Mouse (Mus musculus) ovary, postnatal 10 days (tissue): Measurements from ENCODE around the gene Pdzrn3.

Experiments used
- DNase-seq: peaks from one replicate; pipeline ENCODE4 v3.0.0; 2022; ENCODE audit warnings: low spot score

Pdzrn3 gene

DNA sequence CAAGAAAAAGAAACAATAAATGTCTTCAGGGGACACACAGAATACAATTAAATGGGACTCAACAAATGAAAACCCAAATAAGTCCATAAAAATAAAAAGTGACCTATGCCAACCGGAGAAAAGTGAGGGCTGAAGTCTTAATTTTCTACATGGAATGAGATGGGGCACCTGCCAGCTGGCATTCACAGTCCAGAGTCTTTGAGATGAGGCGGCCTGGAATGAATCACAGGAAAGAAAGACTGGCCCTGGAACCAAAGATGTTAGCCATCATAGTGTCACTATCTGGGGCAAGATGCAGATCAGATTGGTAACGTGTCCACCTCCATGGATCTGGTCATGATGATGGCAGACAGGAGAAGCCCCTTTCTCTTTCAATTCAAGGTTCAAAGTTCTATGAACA, 50.5 kb downstream of the Pdzrn3 start:
- DNase-seq, result no peak

DNA sequence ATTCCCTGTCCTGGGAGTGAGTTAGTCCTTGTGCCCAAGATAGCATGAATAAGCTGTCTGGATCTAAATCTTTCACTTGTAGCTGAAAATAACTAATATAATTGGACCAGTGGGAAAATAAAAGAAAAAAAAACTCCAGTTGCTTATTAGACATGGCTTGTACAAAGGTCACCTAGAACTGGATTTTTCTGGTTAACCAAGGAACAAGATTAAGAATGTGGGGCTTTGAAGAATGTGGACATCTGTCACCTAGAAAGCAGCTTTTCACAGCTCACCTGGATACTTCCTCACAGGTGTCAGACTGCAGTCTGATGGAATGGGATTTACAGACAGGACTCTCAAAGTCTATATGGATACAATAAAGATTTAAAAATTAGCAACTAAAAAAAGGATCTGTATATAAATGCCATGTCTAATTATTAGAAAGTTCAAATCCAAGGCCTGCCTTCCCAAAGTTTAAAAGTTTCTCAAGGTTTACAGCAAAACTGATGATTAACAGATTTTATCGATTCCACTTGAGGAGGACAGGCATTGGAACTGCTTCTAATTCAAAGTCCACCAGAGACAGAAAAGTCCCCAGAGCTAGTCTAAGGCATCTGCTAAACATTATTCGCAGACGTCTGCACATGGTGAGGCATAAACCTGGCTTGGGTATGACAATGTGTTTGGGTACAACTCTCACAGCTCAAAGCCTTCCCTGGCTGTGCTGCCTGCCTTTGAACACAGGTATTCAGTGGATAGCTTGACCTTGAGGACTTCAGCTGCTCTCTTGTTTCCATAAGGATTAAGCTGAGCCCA, 51.7 kb downstream of the Pdzrn3 start:
- DNase-seq, result no peak

DNA sequence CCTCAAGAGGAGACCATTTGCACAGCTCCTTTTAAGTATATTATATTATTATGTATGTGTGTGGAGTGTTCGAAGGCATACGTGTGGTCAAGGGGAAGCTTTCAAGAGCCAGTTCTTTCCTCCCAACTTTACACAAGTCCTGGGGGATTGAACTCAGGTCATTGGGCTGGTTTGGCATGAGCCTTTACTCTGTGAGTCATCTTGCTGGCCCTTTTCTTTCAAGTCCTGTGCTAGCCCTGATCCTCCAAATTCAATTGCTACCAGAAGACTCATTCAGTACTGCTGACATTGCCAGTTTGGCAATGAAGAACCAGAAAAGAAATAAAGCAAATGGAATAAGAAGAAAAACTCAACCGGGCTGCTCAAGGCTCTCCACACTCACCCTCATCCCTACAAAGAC, 55.1 kb downstream of the Pdzrn3 start:
- no peak for DNase-seq

DNA sequence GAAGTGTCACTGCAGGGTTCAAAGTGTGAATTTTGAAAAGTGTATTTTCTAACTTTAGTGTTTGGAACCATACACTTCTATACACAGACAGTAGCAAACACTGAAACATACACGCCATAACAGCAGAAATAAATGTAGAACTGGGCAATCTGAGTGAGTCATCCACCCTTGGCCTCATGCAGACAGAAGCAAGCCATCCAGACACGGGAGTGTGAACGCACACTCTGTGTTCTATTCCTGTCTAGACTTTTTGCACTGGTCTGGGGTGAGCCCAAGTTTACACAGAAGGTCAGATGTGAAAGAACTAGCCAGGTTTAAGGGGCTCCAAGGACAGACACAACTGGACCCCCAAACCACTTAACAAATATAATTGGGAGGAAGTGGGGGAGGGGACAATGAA, 57.3 kb downstream of the Pdzrn3 start:
- DNase-seq, result no peak

DNA sequence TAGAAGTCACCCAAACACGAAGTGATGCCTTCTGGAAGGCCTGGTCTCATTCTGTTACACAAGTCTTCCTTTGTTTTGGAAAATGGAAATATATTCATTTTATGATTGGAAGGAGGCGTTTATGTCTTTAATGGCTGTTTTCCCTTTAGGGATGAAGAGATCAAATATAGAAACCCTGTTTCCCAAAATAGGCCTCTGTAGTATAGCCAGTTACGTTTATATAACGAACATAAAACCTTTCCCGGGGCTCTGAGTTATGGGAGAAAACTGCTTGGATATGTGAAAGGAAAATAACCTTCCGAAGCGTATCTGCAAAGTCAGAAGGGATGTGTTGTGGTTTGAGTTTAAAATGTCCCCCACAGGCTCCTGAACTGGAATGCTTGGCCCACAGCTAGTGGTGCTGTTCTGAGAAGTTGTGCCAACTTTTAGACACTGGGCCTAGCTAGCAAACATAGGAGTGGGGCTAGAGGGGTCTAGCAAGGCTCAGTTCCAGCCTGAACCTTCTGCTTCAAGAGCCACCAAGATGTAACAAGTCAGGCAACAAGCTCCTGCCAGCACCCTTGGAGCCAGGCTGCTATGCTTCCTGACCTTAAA, 58.2 kb downstream of the Pdzrn3 start:
- no peak for DNase-seq

DNA sequence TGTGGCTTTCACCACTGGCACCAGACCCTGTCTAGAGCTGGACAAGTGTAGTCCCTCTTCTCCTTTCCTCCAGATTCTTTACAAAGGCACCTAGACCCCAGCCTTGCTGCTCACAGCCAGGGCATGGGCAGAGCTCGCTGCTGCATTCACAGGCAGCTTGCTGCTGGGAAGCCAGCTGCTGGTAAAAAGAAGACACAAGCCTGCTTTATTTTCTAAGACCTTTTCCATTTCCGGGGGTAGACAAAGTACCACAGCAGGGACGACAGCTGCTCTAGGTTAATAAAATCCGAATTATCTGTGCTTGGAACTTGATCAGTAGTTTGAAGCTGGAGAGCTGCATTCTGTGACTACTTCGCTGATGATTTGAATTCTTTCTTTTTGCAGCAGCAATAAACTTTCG, 59.2 kb downstream of the Pdzrn3 start:
- DNase-seq, result no peak

DNA sequence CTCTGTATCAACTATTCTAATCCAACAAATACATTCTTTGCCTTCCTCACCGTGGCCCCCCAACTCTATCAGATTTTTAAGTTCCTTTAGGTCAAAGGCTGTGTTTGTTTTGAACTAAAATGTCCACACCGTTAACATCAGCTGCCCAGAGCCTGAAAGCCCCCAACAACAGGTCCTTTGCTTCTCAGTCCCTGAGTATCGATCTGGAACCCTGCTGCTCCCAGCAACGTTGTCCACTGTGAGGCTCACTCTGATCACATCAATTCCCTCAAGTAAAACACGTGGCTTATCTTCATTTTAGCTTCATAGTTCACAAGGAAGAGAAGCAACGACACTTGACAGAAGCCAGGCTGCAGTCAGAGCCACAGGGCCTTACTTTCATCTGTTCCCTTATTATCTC, 66.3 kb downstream of the Pdzrn3 start:
- DNase-seq, result no peak

DNA sequence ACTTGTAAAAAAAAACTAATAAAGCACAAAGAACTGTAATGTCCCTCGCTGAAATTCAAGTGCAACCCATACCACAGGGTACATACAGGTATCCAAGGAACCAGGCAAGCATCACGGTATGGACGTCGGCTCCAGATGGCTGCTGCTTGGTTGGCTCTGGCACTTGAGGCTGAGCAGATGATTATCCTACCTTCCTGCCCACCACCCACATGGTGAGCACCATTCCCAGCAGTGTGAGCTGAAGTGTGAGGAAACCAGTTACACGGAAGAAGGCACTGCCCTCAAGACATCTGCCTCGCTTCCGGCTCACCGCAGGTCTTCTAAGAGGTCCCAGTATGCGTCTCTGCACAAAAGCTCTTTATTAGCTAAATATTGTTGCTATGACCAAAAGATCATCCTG, 67.2 kb downstream of the Pdzrn3 start:
- no peak for DNase-seq

DNA sequence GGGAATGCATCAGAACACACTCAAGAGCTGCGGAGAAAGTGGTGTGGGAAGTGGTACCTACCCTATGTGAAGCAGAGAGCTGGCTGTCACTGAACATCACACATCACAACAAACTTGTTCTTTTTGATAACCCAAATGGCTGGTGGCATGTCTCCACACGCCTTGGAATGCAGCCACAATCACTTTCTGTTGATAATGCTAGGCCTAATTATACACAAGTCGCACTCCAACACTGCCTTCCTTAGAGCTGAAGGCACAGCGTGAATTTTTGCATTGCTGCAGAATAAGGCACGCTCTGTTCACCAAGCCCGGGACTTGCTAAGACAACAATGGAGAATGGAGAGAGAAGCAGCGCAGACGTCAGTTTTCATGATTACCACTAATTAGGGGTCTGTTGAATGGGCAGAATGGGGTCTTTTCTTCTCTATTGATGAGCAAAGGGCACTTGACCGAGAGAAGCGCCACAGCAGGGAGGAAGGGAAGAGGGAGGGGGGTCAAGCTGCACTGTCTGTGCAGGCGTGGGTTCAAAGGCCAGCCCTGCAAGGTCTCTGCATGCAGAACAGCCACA, 69.6 kb downstream of the Pdzrn3 start:
- DNase-seq, result no peak

DNA sequence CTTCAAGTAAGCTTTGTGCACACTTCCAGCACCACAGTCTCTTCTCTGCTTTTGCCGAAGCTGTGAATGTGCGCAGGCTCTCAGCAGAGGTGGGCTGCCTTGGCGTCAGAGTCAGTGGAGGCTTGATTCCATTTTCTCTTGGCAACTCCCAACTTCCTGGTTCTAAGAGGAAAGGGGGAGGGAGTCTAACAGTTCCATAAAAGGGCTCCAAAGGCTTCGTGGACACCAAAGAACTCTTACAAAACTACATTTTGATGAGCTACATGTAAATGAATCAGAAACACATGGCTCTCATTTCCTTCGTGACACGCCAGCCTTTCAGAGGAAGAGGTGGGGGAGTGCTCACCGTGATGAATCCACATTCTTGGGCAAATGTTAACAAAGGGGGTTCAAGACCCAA, 70.9 kb downstream of the Pdzrn3 start:
- no peak for DNase-seq

DNA sequence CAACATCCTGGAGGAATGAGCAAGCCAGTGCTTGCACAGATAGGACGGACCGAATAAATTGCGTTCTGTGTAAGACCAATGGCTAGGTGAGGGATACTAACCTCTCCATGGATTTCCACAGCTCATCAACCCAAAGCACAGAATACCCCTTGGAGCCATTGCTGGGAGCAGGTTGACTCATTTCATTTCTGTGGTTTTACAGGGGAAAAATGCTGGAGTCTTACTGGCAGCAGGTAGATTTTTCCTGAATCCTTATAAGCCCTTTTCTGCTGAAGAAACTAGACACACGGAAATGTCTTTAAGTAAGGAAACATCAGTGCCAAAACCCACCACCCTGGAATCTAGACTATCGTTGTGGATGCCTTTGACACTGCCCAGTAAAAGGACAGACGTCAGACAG, 72.2 kb downstream of the Pdzrn3 start:
- DNase-seq, result no peak

DNA sequence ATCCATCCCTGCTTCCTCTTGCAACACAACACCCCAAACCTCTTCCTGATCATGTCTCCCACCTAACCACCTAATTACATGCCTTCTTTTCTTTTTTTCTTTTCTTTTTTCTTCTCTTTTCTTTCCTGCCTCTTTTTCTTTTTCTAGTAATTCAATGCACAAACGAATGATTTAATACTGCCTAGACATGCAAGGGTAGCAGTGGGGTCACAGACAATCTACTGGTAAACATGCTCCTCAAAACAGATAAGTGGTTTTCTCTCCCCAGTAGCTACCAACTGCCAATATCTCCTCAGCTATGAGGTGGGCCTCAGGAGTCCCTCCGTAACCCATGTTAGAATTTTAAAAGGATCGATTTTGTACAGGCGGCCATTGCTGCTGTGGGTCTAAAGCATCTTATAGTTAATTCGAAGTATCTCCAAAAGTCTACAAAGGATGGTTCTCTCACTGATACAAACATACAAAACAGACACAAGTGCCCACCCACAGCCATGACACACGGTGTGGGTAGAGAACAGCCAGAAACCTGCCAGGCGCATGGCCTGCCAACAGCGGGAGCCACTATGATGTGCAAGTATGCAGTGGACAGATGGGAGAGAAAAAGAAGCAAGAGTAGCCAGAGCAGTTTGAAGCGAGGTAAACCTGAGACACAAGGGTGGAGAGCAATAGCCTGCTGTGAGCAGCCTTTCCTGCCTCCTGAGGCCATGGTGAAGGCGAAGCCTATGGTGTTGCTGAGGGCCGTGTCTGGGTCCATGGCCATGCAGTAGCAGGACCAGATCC, 73.5 kb downstream of the Pdzrn3 start:
- no peak for DNase-seq

DNA sequence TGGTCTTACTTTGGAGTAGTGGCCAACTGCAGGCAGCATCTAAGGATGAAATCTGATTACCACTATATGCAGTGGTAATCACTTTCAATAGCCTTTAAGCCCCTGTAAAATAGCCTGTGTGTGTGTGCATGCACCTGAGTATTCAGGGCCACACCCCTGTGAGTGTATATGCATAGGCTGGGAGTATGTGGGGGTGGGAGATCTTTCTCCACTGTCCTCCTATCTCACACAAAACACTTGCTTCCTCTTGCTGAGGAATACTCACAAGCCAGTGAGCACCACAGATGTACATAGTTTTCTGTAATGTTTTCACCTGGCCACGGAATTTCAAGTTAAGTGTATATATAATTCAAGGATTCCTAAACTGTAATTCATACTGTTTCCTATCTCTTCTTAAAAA, 74.2 kb downstream of the Pdzrn3 start:
- DNase-seq, result no peak

DNA sequence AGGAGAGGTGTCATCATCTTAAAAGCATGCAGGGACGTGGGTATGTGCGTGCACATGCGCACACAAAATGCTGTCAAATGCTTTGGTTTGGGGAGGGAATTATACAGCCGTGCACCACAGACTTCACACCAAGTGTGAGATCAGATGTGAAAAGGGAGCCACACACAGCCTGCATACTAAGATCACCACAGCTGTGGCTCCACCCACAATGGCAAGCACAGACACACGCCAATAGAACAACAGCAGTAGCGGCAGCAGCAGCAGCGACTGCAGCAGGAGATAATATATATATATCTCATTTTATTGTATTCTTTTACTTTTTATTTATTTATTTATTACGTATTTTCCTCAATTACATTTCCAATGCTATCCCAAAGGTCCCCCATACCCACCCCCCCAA, 76.5 kb downstream of the Pdzrn3 start:
- no peak for DNase-seq

DNA sequence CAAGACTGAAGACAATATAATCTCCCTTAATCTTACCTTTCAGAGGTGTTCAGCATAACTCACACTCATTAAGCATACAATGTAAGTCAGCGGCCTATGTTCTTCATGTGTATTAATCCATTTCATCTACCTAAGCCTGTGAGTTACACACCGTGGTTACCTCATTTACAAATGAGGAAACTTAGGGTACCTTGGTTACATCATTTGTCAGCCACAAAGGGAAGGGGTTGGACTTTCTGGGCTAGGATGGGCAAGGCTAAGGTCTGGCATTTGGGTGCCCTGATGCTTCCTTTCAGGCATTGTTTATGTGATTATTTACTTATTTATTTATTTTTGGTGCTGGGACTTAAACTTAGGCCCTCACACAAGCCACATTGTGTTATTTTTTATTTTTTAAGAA, 78.3 kb downstream of the Pdzrn3 start:
- DNase-seq, result no peak

DNA sequence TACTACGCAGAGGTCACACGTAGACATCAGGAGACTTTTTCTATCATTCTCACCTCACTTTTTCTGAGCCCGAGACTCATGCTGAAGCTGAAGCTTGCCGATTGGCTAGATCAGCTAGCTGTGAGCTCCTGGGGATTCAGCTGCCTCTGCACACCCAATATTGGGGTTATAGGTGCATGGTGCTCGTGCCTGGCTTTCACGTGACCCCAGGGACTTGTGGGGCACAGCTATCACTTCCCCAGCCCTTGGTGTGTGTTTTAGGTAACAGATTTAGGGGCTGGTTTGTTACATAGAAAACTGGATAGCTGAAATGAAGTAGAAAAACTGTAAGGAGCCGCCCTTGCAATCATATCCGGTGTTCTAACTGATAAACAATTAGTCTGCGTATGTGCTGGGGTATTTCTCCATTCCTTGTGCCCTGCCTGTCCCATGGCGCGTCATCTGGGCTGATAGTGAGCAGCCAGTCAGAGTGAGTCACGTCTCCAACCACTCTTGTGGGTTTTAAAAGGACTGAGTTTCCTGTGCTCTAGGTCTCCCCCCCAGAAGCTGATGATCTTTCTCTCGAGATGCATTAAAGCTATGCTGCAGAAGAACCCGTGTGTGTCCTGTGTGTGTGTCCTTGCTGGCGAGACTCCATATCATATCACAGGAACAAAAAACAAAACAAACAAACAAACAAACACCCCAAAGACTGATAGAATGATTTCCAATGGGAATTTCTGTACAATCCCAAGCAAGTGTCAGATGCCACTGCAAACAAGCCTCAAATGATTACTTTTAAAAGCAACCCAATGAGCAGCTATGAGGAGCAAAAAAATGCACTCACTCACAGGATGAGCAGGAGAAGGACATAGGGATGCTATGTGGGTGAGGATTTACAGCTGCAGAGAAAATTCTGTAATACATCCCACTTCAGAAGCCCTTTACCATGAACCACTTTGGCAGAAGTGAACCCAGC, 79.9 kb downstream of the Pdzrn3 start:
- no peak for DNase-seq

DNA sequence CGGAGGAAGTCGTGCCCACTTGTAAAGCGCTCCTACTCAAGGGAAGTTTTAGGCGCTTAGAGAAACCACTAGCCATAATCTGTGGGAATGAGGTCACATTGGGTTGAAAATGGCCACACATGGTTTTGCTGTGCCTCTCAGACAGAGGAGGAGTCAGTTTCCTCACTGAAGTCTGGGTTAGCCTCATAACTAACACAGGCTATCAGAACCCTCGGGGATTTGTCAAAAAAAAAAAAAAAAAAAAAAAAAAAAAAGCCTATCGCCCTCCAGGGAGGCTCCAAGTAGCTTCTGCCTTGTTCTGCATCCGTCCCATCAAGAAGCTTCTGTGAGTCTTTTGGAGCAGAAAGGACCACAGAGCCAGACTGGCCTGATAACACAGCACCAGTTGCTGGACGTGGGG, 80.7 kb downstream of the Pdzrn3 start:
- DNase-seq, result no peak

DNA sequence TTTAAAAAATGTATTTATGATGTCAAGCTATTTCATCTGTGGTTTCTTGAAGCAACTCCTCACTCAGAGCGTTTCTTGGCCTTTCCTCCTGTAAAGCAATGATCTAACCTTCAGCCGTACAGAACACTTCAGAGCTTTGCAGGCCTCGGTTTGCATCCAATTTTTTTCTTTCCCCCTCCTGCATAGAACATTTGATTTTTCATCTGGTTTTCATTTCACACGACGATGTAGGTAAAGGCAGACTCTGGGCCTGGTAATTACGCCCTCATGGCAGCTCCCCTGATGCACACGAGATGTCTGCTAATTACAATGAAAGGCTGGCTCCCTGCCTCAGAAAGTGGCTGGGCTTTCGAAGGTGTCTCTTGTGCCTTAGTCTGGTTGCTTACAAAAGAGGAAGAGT, 81.4 kb downstream of the Pdzrn3 start:
- DNase-seq, result no peak

DNA sequence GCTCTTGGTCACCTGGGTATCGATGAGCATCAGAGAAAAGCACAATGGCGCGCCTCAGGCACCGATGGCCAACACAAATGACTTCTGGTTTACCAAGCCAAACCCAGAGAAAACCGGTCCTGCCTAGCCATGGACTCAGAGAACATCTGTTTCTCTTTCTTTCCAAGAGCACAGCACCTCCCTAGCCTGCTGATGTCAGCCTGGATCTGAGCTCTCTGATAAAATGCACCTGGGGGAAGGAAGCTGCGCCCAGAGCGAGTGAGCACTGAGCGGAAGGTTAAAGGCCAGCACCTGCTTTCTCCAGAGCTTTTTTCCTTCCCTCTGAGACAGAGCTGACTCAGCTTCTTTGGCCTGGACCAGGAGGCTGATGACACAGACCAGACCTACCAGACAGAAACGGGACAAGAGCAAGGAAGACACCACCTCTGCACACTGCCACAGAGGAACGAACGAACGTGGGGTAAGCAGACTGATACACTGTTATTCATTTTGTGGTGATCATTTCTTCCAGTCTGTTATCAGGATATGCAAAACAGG, 84.6 kb downstream of the Pdzrn3 start:
- no peak for DNase-seq

DNA sequence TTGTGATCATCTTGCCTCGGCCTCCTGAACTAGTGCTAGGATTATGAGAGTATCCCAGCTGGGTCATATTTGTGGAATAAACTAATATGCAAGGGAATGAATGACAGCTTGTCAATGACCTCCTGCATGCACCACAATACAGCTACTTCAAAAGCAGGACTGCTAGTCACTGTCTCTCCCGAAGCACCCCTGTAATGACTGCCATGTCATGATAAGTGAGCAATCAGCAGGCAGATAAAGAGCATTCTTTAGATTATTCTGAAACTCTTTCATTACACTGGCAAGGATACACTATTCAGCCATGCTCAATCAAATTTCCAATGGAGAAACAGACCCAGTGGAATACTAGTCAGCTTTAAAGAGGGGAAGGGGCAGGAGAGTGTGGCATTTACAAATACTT, 85.8 kb downstream of the Pdzrn3 start:
- no peak for DNase-seq

DNA sequence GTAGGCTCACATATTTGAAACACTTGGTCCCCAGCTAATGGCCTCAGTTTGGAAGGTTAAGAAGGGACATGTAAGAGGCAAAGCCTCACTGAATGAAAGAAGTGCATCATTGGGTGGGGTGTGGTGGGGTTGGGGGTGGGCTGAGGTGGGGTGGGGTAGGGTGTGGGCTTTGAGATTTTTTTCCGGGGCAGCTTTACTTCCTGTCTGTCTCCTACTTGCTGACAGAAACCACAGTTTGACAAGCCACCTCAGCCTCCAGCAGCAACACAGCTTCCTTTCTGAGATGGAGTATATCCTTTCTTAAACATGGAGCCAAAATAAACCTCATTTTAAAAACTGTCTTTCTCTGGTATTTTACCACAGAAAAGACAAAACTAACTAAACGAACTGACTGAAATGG, 87.5 kb downstream of the Pdzrn3 start:
- DNase-seq, result no peak

DNA sequence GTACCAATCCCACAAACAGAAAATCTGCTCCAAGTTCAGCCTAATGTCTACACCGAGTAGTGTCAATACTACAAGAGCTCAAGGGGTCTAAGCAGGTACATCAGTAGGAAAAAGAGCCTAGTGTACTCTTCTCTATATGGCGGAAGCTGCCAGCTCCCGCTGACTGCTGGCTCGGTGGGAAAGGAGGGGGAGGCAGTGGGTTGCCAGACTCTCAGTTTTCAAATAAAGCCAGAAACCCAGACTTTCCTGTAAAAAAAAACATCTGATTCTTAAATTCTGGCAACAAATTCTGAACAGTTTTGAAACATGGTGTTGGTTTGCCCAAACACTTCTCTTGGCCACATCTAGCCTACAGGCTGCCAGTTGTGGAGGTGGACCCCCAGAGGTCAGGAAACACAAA, 88.3 kb downstream of the Pdzrn3 start:
- DNase-seq, result no peak
